Mouse (Mus musculus): ENCODE data around the gene Myom1.

The Myom1 gene

GRCm38 (mm10) chr17:71136384-71137333 is 134.2 kb downstream of the Myom1 start:
- DNase-seq (ENCODE audit: low spot score in 2 of 2): no peak

GRCm38 (mm10) chr17:71137334-71137721 is 134.9 kb downstream of the Myom1 start:
- DNase-seq (ENCODE audit: low spot score in 2 of 2): no peak

GRCm38 (mm10) chr17:71142068-71142467 is 139.6 kb downstream of the Myom1 start:
- DNase-seq (ENCODE audit: low spot score in 2 of 2): no peak

DNA sequence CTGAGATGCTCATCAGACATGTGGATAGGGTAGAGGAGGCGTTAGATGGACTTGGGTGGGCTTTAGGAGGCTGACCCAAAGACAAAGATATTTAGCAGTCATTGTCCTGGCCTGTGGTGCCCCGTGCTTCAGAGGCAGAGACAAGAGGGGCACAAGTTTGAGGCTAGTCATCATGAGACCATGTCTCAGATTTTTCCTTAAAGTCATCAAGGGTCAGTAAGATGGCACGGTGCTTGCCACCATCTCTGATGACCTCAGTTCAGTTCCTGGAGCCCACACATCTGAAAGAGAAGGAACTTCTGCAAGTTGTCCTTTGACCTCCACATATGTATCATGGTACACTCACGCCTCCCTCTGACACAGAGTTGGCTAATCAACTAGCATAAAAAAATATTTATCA is 140.7 kb downstream of the Myom1 start:
- no peak for DNase-seq (ENCODE audit: low spot score in 2 of 2)

DNA sequence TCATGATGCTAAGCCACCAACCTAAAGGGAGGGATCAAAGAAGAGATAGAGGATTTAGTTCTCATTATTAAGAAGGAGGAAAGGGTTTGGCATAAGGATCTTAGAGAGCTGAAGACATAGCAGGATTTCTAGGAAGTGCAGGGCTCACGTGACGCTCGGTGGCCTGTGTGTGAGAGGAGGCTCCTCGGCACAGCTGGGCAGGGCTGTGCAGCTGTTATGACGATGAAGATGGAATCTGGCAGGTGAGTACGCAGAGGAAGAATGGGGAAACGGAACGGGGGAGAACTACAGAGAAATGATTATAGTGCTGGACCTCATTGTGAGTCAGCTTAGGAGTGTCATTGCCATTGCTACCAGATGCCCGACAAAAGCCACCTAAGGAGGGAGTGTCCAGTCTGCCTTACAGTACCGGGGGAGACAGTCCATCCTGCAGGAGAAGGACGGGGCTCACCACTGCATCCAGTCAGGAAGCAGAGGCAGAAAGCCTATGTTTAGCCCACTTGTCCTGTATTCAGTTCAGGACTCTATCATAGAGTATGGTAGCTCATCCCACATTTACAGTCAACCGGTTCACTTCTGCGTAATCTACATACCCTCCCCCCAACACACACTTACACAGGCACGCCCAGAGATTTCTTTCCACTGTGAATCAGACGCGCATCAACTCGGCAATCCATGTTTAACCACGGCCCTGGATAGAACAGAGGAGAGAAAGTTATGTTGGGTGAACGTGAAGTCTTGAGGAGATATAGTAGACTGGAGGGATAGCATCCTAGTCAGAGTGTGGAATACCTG is 142.1 kb downstream of the Myom1 start:
- DNase-seq (ENCODE audit: low spot score in 2 of 2): no peak

- DNase-seq (ENCODE audit: low spot score in 2 of 2): no peak
Measured at GRCm38 (mm10) chr17:71145248-71145961, 143.0 kb downstream of the Myom1 start.

DNA sequence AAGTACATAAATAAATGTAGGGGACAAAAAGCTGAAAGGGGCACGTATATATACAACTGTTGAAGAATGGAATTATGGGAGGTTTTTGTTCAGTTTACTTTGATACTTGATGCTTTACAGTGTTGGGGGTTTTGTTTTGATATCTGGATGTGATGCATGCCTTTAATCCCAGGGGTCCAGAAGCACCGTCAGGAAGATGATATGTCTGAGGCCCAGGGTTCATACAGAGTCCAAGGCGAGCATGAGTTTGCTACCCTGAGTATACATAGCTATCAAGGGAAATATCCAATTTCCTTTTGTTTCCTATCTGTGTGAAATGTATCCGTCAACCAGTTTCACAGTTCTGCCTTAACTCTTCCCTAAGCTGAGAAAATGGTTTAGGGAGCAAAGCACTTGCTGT is 150.9 kb downstream of the Myom1 start:
- no peak for DNase-seq (ENCODE audit: low spot score in 2 of 2)

DNA sequence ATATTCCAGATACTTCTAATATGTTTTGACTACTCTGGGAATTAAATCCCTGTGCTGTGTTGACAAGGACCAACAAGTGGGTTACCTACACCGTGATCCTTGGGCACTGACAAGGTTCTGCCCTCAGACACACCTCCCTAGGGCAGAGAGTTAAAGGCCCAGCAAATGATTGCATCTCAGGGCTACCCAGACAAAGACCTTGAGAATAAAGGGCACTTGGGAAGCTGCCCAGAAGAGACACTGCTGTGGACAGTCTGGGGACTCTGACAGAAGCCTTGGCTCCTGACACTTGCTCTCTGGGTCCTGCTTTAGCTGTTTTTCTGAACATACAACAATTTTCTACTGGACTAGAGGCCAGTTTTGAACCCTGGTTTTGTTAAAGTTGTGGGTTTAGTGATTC is 152.8 kb downstream of the Myom1 start:
- DNase-seq (ENCODE audit: low spot score in 2 of 2): no peak

GRCm38 (mm10) chr17:71159152-71159567 is 156.7 kb downstream of the Myom1 start:
- DNase-seq (ENCODE audit: low spot score in 2 of 2): no peak

GRCm38 (mm10) chr17:71159720-71160119 is 157.3 kb downstream of the Myom1 start:
- no peak for DNase-seq (ENCODE audit: low spot score in 2 of 2)

DNA sequence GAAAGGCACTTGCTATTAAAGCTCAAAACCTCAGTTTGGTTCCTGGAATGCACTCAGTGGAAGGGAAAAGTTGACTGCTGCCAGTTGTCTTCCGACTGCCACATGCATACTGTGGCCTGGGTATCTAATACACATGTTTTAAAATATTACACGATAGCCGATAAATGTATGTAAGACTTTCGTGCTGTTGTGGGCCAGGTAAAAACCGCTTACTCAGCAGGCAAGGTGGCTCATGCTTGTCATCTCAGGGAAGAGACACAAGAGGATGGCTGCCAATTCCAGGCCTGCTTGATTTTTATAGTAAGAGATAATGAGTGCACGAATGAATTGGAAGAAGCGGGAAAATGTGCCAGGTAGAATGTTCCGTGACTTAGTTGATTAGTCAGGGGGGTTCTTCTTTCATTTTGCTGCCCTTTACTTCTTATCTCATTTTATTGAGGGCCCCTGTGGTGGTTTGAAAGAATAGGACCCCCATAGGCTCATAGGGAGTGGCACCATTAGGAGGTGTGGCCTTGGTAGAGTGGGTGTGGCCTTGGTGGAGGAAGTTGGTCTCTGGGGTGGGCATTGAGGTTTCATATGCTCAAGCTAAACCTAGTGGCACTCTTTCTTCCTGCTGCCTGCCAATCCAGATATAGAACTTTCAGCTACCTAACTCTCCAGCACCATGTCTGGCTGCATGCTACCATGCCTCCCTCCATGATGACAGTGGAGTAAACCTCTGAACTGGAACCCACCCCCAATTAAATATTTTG is 158.0 kb downstream of the Myom1 start:
- DNase-seq (ENCODE audit: low spot score in 2 of 2): no peak

DNA sequence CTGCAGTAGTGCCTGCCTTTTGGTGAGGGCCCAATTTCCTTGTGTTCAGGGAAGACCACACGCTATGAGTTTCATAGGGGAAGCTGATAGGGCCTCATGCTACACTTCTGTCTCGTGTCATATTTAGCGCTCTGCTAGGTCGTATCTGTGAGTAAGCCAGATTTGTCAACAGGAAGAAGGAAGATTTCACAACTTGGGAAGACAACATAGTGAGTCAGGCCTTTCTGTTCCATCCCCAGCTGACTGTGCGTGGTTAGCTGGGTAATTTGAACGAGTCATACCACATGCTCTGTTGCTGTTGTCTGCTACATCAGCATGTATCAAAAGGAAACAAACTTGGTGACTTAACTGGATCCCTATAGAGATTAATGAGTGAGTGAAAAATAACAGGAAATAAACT is 162.6 kb downstream of the Myom1 start:
- DNase-seq (ENCODE audit: low spot score in 2 of 2): no peak

- DNase-seq (ENCODE audit: low spot score in 2 of 2): no peak
Measured at GRCm38 (mm10) chr17:71168205-71168815, 165.9 kb downstream of the Myom1 start.

GRCm38 (mm10) chr17:71168846-71169245 is 166.4 kb downstream of the Myom1 start:
- DNase-seq (ENCODE audit: low spot score in 2 of 2): no peak

DNA sequence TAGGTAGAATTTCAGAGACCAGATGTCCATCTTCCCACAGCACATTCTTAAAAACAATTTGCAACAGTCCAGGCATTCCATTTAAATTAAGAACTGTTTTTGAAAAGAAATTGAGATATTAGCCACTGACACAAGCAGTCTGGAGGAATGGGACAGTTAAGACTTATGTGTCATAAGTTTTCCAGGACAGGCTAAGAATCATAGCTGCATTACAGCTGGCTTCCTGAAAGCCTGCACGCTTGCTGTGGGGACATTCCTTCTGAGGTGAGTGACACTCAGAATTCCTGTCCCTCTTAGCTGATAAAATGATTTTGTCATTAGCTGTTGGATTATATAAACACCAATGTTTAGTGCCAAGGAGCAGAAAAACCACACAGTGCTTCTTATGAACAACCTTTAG is 167.2 kb downstream of the Myom1 start:
- DNase-seq (ENCODE audit: low spot score in 2 of 2): no peak

DNA sequence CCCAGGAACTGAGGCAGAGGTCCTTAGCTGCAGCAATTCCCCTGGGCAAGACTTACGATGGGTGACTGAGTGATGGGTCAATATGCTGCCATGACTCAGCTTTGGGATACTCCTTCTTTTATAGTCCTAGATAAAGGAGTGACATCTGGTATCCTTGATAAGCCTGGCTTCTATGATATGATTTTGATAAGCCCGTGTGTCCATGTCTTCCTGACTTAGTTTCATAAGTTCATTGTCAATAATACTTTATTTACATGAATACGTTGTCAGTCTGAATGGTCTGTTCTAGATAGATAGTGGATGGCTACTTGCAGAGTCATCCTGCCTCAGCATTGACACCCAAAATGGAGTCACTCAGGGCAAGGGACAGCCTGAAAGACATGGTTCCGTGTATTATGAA is 168.7 kb downstream of the Myom1 start:
- DNase-seq (ENCODE audit: low spot score in 2 of 2): no peak
